Mouse (Mus musculus): ENCODE measurements at regions not wholly inside any gene's neighbourhood (a gene's known extent, or its start where the extent isn't known, plus 50 kb on each side); places are given as distances from the start of the nearest gene placed in this dataset.

- Histone ChIP-seq H3K27me3 (ENCODE audit: control insufficient read depth, insufficient read depth, low read length) (no peaks in the 10 kb centered on the region), H3K36me3 (ENCODE audit: control insufficient read depth, insufficient read depth, low read length) (no peaks in the 10 kb centered on the region), H3K4me3 (ENCODE audit: low read depth, low read length) (no peak overlapping the region), H3K4me2 (ENCODE audit: low read depth, low read length, severe bottlenecking) (no peak overlapping the region), H3K9ac (ENCODE audit: low read length) (no peak overlapping the region), H3K27ac (ENCODE audit: low read depth, low read length) (no peak overlapping the region), H3K4me1 (replicated peaks; ENCODE audit: control insufficient read depth, insufficient read depth, low read length) (no peaks in the 10 kb centered on the region), H3K9me3 (ENCODE audit: control insufficient read depth, low read length) (no peaks in the 10 kb centered on the region)
- no peak for ATAC-seq (replicated peaks; ENCODE audit: low FRiP score)
- 83% methylated on average over 4 of the region's 4 CpGs for WGBS
- no peak for DNase-seq (ENCODE audit: low spot score)
Observed at GRCm38 (mm10) chr14:58605529-58605928, 535.2 kb downstream of the Fgf9 start.

GRCm38 (mm10) chr14:58598867-58599266 is 528.5 kb downstream of the Fgf9 start:
- 93% methylated on average over 3 of the region's 3 CpGs for WGBS
- no peaks in the 10 kb centered on the region for H3K4me1 ChIP-seq (replicated peaks; ENCODE audit: control insufficient read depth, insufficient read depth, low read length)
- no peak for ATAC-seq (replicated peaks; ENCODE audit: low FRiP score)

GRCm38 (mm10) chr14:58597810-58598209 is 527.5 kb downstream of the Fgf9 start:
- no peak for DNase-seq (ENCODE audit: low spot score)

More at GRCm38 (mm10) chr14:58598867-58599266, 528.5 kb downstream of the Fgf9 start:
- Histone ChIP-seq H3K27me3 (ENCODE audit: control insufficient read depth, insufficient read depth, low read length) (no peaks in the 10 kb centered on the region), H3K4me3 (ENCODE audit: low read depth, low read length) (no peak overlapping the region), H3K36me3 (ENCODE audit: control insufficient read depth, insufficient read depth, low read length) (no peaks in the 10 kb centered on the region), H3K4me2 (ENCODE audit: low read depth, low read length, severe bottlenecking) (no peak overlapping the region), H3K27ac (ENCODE audit: low read depth, low read length) (no peak overlapping the region), H3K9ac (ENCODE audit: low read length) (no peak overlapping the region), H3K9me3 (ENCODE audit: control insufficient read depth, low read length) (no peaks in the 10 kb centered on the region)
- DNase-seq (ENCODE audit: low spot score): no peak

DNA sequence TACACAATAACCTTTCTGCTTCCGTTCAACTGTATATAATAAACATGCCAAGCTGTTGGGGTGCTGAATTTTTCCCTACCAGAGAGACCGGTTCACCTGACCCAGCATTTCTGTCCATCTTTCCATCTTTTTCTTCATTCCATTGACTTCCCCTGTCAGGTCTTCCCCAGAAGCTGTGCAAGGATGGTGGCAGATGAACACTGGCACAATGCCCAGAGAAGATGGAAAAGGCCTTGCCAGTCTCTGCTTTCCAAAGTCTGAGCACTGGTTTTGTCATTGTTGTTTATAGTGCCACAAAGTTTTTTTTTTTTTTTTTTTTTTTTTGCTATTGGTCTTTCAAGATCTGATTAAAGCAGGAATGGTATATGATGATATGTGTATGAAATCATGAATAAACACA is 526.6 kb downstream of the Fgf9 start:
- Histone ChIP-seq H3K9ac (ENCODE audit: low read length) (no peak overlapping the region), H3K4me2 (ENCODE audit: low read depth, low read length, severe bottlenecking) (no peak overlapping the region)

More at GRCm38 (mm10) chr14:58597810-58598209, 527.5 kb downstream of the Fgf9 start:
- Histone ChIP-seq H3K4me1 (replicated peaks; ENCODE audit: control insufficient read depth, insufficient read depth, low read length) (no peaks in the 10 kb centered on the region), H3K9me3 (ENCODE audit: control insufficient read depth, low read length) (no peaks in the 10 kb centered on the region), H3K4me3 (ENCODE audit: low read depth, low read length) (no peak overlapping the region), H3K36me3 (ENCODE audit: control insufficient read depth, insufficient read depth, low read length) (no peaks in the 10 kb centered on the region), H3K9ac (ENCODE audit: low read length) (no peak overlapping the region), H3K27ac (ENCODE audit: low read depth, low read length) (no peak overlapping the region), H3K27me3 (ENCODE audit: control insufficient read depth, insufficient read depth, low read length) (no peaks in the 10 kb centered on the region), H3K4me2 (ENCODE audit: low read depth, low read length, severe bottlenecking) (no peak overlapping the region)
- WGBS: 46% methylated on average over 2 of the region's 2 CpGs
- ATAC-seq (replicated peaks; ENCODE audit: low FRiP score): no peak

GRCm38 (mm10) chr14:58581806-58582205 is 511.5 kb downstream of the Fgf9 start:
- WGBS: 93% methylated on average over 5 of the region's 5 CpGs
- ATAC-seq (replicated peaks; ENCODE audit: low FRiP score) (no peak), DNase-seq (ENCODE audit: low spot score) (no peak)
- Histone ChIP-seq H3K9me3 (ENCODE audit: control insufficient read depth, low read length) (no peaks in the 10 kb centered on the region), H3K9ac (ENCODE audit: low read length) (no peak overlapping the region), H3K27ac (ENCODE audit: low read depth, low read length) (no peak overlapping the region), H3K4me2 (ENCODE audit: low read depth, low read length, severe bottlenecking) (no peak overlapping the region), H3K4me1 (replicated peaks; ENCODE audit: control insufficient read depth, insufficient read depth, low read length) (no peaks in the 10 kb centered on the region), H3K27me3 (ENCODE audit: control insufficient read depth, insufficient read depth, low read length) (no peaks in the 10 kb centered on the region), H3K36me3 (ENCODE audit: control insufficient read depth, insufficient read depth, low read length) (no peaks in the 10 kb centered on the region), H3K4me3 (ENCODE audit: low read depth, low read length) (no peak overlapping the region)

More for the DNA sequence above, 526.6 kb downstream of the Fgf9 start:
- Histone ChIP-seq H3K36me3 (ENCODE audit: control insufficient read depth, insufficient read depth, low read length) (no peaks in the 10 kb centered on the region), H3K4me1 (replicated peaks; ENCODE audit: control insufficient read depth, insufficient read depth, low read length) (no peaks in the 10 kb centered on the region), H3K4me3 (ENCODE audit: low read depth, low read length) (no peak overlapping the region), H3K27ac (ENCODE audit: low read depth, low read length) (no peak overlapping the region), H3K9me3 (ENCODE audit: control insufficient read depth, low read length) (no peaks in the 10 kb centered on the region), H3K27me3 (ENCODE audit: control insufficient read depth, insufficient read depth, low read length) (no peaks in the 10 kb centered on the region)
- no peak for ATAC-seq (replicated peaks; ENCODE audit: low FRiP score)
- WGBS: 91% methylated on average over 2 of the region's 2 CpGs
- DNase-seq (ENCODE audit: low spot score): no peak

DNA sequence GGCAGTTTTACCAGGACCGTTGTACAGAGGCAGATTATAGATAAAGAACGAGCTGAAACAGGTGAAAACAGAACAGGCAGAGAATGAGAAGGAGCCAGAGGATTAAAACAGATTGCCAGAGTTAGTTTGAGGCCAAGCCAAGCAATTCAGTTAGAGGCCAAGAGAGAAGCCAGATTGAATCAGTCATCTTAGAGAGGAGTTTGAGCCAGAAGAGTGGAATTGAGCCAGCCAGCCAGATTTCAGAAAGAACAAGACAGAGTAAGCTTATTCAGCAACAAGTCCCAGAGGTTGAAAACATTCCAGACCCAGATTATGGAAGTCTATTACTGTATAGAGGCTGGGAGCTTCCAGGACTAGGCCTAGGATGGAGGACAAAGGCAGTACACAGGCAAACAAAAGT is 499.7 kb downstream of the Fgf9 start:
- Histone ChIP-seq H3K4me1 (replicated peaks; ENCODE audit: control insufficient read depth, insufficient read depth, low read length) (no peaks in the 10 kb centered on the region), H3K36me3 (ENCODE audit: control insufficient read depth, insufficient read depth, low read length) (no peaks in the 10 kb centered on the region), H3K27ac (ENCODE audit: low read depth, low read length) (no peak overlapping the region), H3K27me3 (ENCODE audit: control insufficient read depth, insufficient read depth, low read length) (no peaks in the 10 kb centered on the region), H3K4me2 (ENCODE audit: low read depth, low read length, severe bottlenecking) (no peak overlapping the region), H3K9ac (ENCODE audit: low read length) (no peak overlapping the region), H3K9me3 (ENCODE audit: control insufficient read depth, low read length) (no peaks in the 10 kb centered on the region), H3K4me3 (ENCODE audit: low read depth, low read length) (no peak overlapping the region)
- no peak for DNase-seq (ENCODE audit: low spot score)
- ATAC-seq (replicated peaks; ENCODE audit: low FRiP score): no peak
- WGBS: 78% methylated on average over 2 of the region's 2 CpGs

- Histone ChIP-seq H3K4me3 (ENCODE audit: low read depth, low read length) (no peak overlapping the region), H3K27me3 (ENCODE audit: control insufficient read depth, insufficient read depth, low read length) (no peaks in the 10 kb centered on the region), H3K4me2 (ENCODE audit: low read depth, low read length, severe bottlenecking) (no peak overlapping the region), H3K36me3 (ENCODE audit: control insufficient read depth, insufficient read depth, low read length) (no peaks in the 10 kb centered on the region), H3K27ac (ENCODE audit: low read depth, low read length) (no peak overlapping the region), H3K9ac (ENCODE audit: low read length) (no peak overlapping the region), H3K9me3 (ENCODE audit: control insufficient read depth, low read length) (no peaks in the 10 kb centered on the region), H3K4me1 (replicated peaks; ENCODE audit: control insufficient read depth, insufficient read depth, low read length) (no peaks in the 10 kb centered on the region)
- DNase-seq (ENCODE audit: low spot score): no peak
- no peak for ATAC-seq (replicated peaks; ENCODE audit: low FRiP score)
Observed at GRCm38 (mm10) chr14:58567472-58567871, 497.1 kb downstream of the Fgf9 start.

DNA sequence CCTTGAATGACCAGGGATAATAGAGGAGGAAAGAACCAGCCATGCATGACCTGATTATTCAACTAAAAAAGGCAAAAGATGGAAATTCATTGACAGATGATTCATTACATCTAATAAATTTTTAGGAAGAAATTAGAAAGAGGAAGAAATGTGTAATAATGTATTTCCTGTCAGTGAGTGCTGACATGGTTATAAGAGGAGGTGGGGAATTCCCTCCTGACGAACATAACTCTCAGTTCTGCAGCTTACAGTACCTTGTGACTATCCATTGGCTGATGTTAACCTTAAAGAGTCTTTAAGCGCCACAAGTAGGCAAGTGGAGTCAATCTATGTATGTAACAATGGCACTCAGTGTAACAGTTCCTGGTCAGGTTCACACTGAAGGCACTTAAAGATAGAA is 492.7 kb downstream of the Fgf9 start:
- no peak overlapping the region for H3K9ac ChIP-seq (ENCODE audit: low read length)
- H3K4me1 ChIP-seq (replicated peaks; ENCODE audit: control insufficient read depth, insufficient read depth, low read length): no peaks in the 10 kb centered on the region
- no peaks in the 10 kb centered on the region for H3K9me3 ChIP-seq (ENCODE audit: control insufficient read depth, low read length)
- H3K4me3 ChIP-seq (ENCODE audit: low read depth, low read length): no peak overlapping the region
- H3K36me3 ChIP-seq (ENCODE audit: control insufficient read depth, insufficient read depth, low read length): no peaks in the 10 kb centered on the region
- DNase-seq (ENCODE audit: low spot score) (no peak), ATAC-seq (replicated peaks; ENCODE audit: low FRiP score) (no peak)
- no peaks in the 10 kb centered on the region for H3K27me3 ChIP-seq (ENCODE audit: control insufficient read depth, insufficient read depth, low read length)
- no peak overlapping the region for H3K27ac ChIP-seq (ENCODE audit: low read depth, low read length)
- WGBS: 73% methylated on average over 2 of the region's 2 CpGs
- H3K4me2 ChIP-seq (ENCODE audit: low read depth, low read length, severe bottlenecking): no peak overlapping the region

DNA sequence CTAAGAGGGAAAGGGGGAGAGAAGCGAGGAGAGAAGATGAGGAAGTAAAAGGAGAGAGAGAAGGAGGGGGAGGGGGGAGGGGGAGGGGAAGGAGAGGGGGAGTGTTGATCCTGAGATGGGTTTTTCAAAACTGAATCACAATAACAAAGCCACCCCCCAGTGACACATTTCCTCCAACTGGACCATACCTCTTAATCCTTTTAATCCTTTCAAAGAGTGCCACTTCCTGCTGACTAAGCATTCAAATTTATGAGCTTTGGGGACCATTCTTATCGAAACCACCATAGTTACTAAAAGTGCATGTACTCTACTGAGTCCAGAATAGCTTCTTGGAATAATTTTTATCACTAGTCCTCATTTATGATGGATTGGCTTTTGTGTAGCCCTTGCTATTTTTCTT is 480.4 kb downstream of the Fgf9 start:
- Histone ChIP-seq H3K27ac (ENCODE audit: low read depth, low read length) (no peak overlapping the region), H3K4me3 (ENCODE audit: low read depth, low read length) (no peak overlapping the region), H3K36me3 (ENCODE audit: control insufficient read depth, insufficient read depth, low read length) (no peaks in the 10 kb centered on the region), H3K9ac (ENCODE audit: low read length) (no peak overlapping the region), H3K27me3 (ENCODE audit: control insufficient read depth, insufficient read depth, low read length) (no peaks in the 10 kb centered on the region), H3K9me3 (ENCODE audit: control insufficient read depth, low read length) (no peaks in the 10 kb centered on the region), H3K4me2 (ENCODE audit: low read depth, low read length, severe bottlenecking) (no peak overlapping the region), H3K4me1 (replicated peaks; ENCODE audit: control insufficient read depth, insufficient read depth, low read length) (no peaks in the 10 kb centered on the region)
- WGBS: 26% methylated on average over 2 of the region's 2 CpGs
- DNase-seq (ENCODE audit: low spot score): no peak
- ATAC-seq (replicated peaks; ENCODE audit: low FRiP score): no peak

All from forebrain, embryonic 11.5 days (tissue).